Mouse (Mus musculus) layer of hippocampus, postnatal 25 days (tissue): Measurements from ENCODE around the gene Zfp811. TPM values are rescaled to one million over a fixed set of nuclear protein-coding genes. Genes with fewer than 3 reads are reported as not detected.

Source experiments
- DNase-seq, 2 experiments: peaks; one replicate each; pipeline ENCODE4 v3.0.0; 2022; ENCODE audit warnings: mixed read lengths in 2 of 2, low spot score in 1 of 2; ENCODE audit errors: extremely low spot score in 1 of 2
- total RNA-seq, 2 experiments: library from RNA; stranded (reverse); gene quantifications; 2 replicates each; pipeline ENCODE4 v1.2.3; 2021

Zfp811 gene
- total RNA-seq, 2 experiments from 2014 or later = 6.2 to 6.7 TPM

GRCm38 (mm10) chr17:32766422-32766821, 43.3 kb downstream of the Zfp811 start:
- DNase-seq = no peak

- DNase-seq = no peak
Observed at GRCm38 (mm10) chr17:32757331-32757730, 52.4 kb downstream of the Zfp811 start.

GRCm38 (mm10) chr17:32753634-32754033, 56.1 kb downstream of the Zfp811 start:
- no peak for DNase-seq

GRCm38 (mm10) chr17:32752813-32753360, 56.8 kb downstream of the Zfp811 start:
- DNase-seq = no peak

- DNase-seq = no peak
Observed at GRCm38 (mm10) chr17:32750611-32751010, 59.1 kb downstream of the Zfp811 start.

Other genes with a start within 250 kb of the Zfp811 start
- gene Cyp4f37, start 188.6 kb downstream of the Zfp811 start, total RNA-seq = not detected
- not detected for gene Cyp4f40, start 151.0 kb downstream of the Zfp811 start, total RNA-seq
- 10 to 100 TPM; 16.1 to 20.0 TPM for gene Cyp4f15, start 124.3 kb downstream of the Zfp811 start, total RNA-seq
- gene Zfp871, start 21.6 kb downstream of the Zfp811 start, total RNA-seq = 10 to 100 TPM; 85.9 to 88.6 TPM
- 10 to 100 TPM; 29.0 to 29.2 TPM for gene Zfp799, start 20.3 kb upstream of the Zfp811 start, total RNA-seq
- 10 to 100 TPM in 1 of 2 experiments, 1 to 10 TPM in 1; 9.9 to 10.5 TPM for gene Zfp870, start 81.7 kb upstream of the Zfp811 start, total RNA-seq
- gene Cyp4f14, start 107.4 kb upstream of the Zfp811 start, total RNA-seq = 1 to 10 TPM; 4.6 to 5.3 TPM
- 10 to 100 TPM; 16.6 to 28.0 TPM for gene Cyp4f13, start 137.5 kb upstream of the Zfp811 start, total RNA-seq
- 1 to 10 TPM; 3.4 to 4.9 TPM for gene Zfp472, start 155.9 kb upstream of the Zfp811 start, total RNA-seq
- 10 to 100 TPM; 17.2 to 17.8 TPM for gene Zfp952, start 183.2 kb upstream of the Zfp811 start, total RNA-seq
- gene Zfp763, start 223.5 kb upstream of the Zfp811 start, total RNA-seq = 10 to 100 TPM; 19.9 to 22.4 TPM